ENCODE assay signal across 20 mouse cellular contexts in genomic region chr13:43695521-43695920, GRCm38 (mm10).
A peak's percentile ranks its signal among the peaks of the same experiment; 100 is the strongest.
DNase-seq lines count a peak whose midpoint lies in the region; ATAC-seq lines count a peak whose summit lies in the region.
"Had no signal": no experiment of that assay in that cellular context is flagged by ENCODE, and none has a peak within 500 bp of the region (broad histone marks: within the 10 kb centered on the region; RNA-seq: fewer than 3 reads in every experiment).

No protein-coding gene starts in this region.

- no peak overlapping the region for H3K27ac ChIP-seq in midbrain, embryonic 11.5 days (ENCODE audit: low read depth, low read length)
- no peak overlapping the region for H3K27ac ChIP-seq in midbrain, embryonic 15.5 days
- H3K27ac ChIP-seq: embryonic facial prominence, embryonic 13.5 days; embryonic facial prominence, embryonic 15.5 days; forebrain, embryonic 10.5 days; forebrain, embryonic 12.5 days had no signal

- H3K9me3 ChIP-seq in midbrain, embryonic 11.5 days (ENCODE audit: control insufficient read depth, low read length), result no peaks in the 10 kb centered on the region
- H3K9me3 ChIP-seq in midbrain, embryonic 15.5 days, result no peaks in the 10 kb centered on the region
- H3K9me3 ChIP-seq: embryonic facial prominence, embryonic 13.5 days; embryonic facial prominence, embryonic 15.5 days; forebrain, embryonic 10.5 days; forebrain, embryonic 12.5 days had no signal

- peak; percentile 62 for DNase-seq in adrenal gland, postnatal 14 days
- no peak for DNase-seq in adrenal gland, adult 8-10 months
- peak; percentile 4 for DNase-seq in midbrain, embryonic 11.5 days (ENCODE audit: low spot score, missing footprints)
- no peak for DNase-seq in c-Kit-positive CD71-positive TER-119-positive erythroid progenitor cells, embryonic 14.5 days (ENCODE audit: low spot score)
- DNase-seq: adrenal gland, postnatal 25 days; cerebellum, adult 11 months; cerebellum, adult 18-20 months; cerebellum, adult 8-10 months; cerebellum, adult 9-11 months; cerebellum, postnatal 14 days; cerebellum, postnatal 36 days; embryo, embryonic 11 days had no signal

- no peaks in the 10 kb centered on the region for H3K4me1 ChIP-seq in midbrain, embryonic 11.5 days (ENCODE audit: control insufficient read depth, insufficient read depth, low read length)
- peaks cover 6% of the 10 kb centered on the region for H3K4me1 ChIP-seq in midbrain, embryonic 15.5 days
- H3K4me1 ChIP-seq: embryonic facial prominence, embryonic 13.5 days had no signal

- no peak for ATAC-seq in midbrain, embryonic 11.5 days (ENCODE audit: low FRiP score)
- no peak for ATAC-seq in midbrain, embryonic 15.5 days (replicated peaks)
- ATAC-seq: forebrain, embryonic 14.5 days; forebrain, embryonic 16.5 days had no signal

- H3K9ac ChIP-seq in midbrain, embryonic 11.5 days (ENCODE audit: low read length), result no peak overlapping the region
- no peak overlapping the region for H3K9ac ChIP-seq in midbrain, embryonic 15.5 days
- H3K9ac ChIP-seq: embryonic facial prominence, embryonic 13.5 days; embryonic facial prominence, embryonic 15.5 days; forebrain, embryonic 12.5 days had no signal

- H3K27me3 ChIP-seq in midbrain, embryonic 11.5 days (ENCODE audit: control insufficient read depth, insufficient read depth, low read length), result no peaks in the 10 kb centered on the region
- no peaks in the 10 kb centered on the region for H3K27me3 ChIP-seq in midbrain, embryonic 15.5 days (replicated peaks)
- H3K27me3 ChIP-seq: embryonic facial prominence, embryonic 13.5 days; embryonic facial prominence, embryonic 15.5 days had no signal

- no peaks in the 10 kb centered on the region for H3K36me3 ChIP-seq in midbrain, embryonic 11.5 days (ENCODE audit: control insufficient read depth, insufficient read depth, low read length)
- no peaks in the 10 kb centered on the region for H3K36me3 ChIP-seq in midbrain, embryonic 15.5 days (replicated peaks)
- H3K36me3 ChIP-seq: embryonic facial prominence, embryonic 13.5 days; embryonic facial prominence, embryonic 15.5 days; forebrain, embryonic 10.5 days; forebrain, embryonic 12.5 days had no signal

- H3K4me2 ChIP-seq in midbrain, embryonic 11.5 days, result no peak overlapping the region
- no peak overlapping the region for H3K4me2 ChIP-seq in midbrain, embryonic 15.5 days
- H3K4me2 ChIP-seq: embryonic facial prominence, embryonic 13.5 days; embryonic facial prominence, embryonic 15.5 days; forebrain, embryonic 12.5 days had no signal

- no peak overlapping the region for H3K4me3 ChIP-seq in midbrain, embryonic 11.5 days (ENCODE audit: low read depth, low read length)
- no peak overlapping the region for H3K4me3 ChIP-seq in midbrain, embryonic 15.5 days
- H3K4me3 ChIP-seq: embryonic facial prominence, embryonic 13.5 days; embryonic facial prominence, embryonic 15.5 days; erythroblast, embryonic 14.5 days; forebrain, embryonic 10.5 days; forebrain, embryonic 12.5 days had no signal

Comparison
In these comparisons a context has a peak if more than half of its experiments do, and no peak if none do; other contexts are left out.
1. DNase-seq: peak in adrenal gland, postnatal 14 days (single experiment) and midbrain, embryonic 11.5 days (single experiment); none in adrenal gland, adult 8-10 months (single experiment) and c-Kit-positive CD71-positive TER-119-positive erythroid progenitor cells, embryonic 14.5 days (single experiment).